Mouse (Mus musculus) midbrain, embryonic 16.5 days (tissue): ENCODE results near the gene Tenm3. TPM values are rescaled to one million over a fixed set of nuclear protein-coding genes. Genes with fewer than 3 reads are reported as not detected.

ENCODE experiments used
- ATAC-seq: fragments of 200-750 bp; cut with Nextera tagmentation; 2 replicates; pipeline ENCODE4 v1.8.0; 2017; ENCODE audit warnings: moderate TSS enrichment
- H3K27ac ChIP-seq: fragments of 300-500 bp; sonication (generic); 2 replicates; pipeline ENCODE4 v1.5.1; 2014; ENCODE audit warnings: mild to moderate bottlenecking, low read length, mixed read lengths
- H3K27me3 ChIP-seq: fragments of 300-500 bp; sonication (generic); 2 replicates; pipeline ENCODE4 v1.6.1; 2014; ENCODE audit warnings: low read depth, low read length, mixed read lengths; ENCODE audit not compliant: control insufficient read depth, insufficient read depth
- H3K36me3 ChIP-seq: fragments of 300-500 bp; sonication (generic); 2 replicates; pipeline ENCODE4 v1.6.1; 2014; ENCODE audit warnings: mild to moderate bottlenecking, low read length, moderate library complexity, mixed read lengths; ENCODE audit not compliant: control insufficient read depth, insufficient read depth
- H3K4me1 ChIP-seq: fragments of 300-500 bp; sonication (generic); 2 replicates; pipeline ENCODE4 v1.6.1; 2014; ENCODE audit warnings: mild to moderate bottlenecking, low read length, mixed read lengths; ENCODE audit not compliant: control insufficient read depth, insufficient read depth
- H3K4me2 ChIP-seq: fragments of 300-500 bp; sonication (generic); 2 replicates; pipeline ENCODE4 v1.6.1; 2014; ENCODE audit warnings: mild to moderate bottlenecking, low read length, mixed read lengths
- H3K4me3 ChIP-seq: fragments of 300-500 bp; sonication (generic); 2 replicates; pipeline ENCODE4 v1.5.1; 2014; ENCODE audit warnings: low read depth, mild to moderate bottlenecking, low read length, moderate library complexity, mixed read lengths
- H3K9ac ChIP-seq: fragments of 300-500 bp; sonication (generic); 2 replicates; pipeline ENCODE4 v1.6.1; 2014; ENCODE audit warnings: low read depth, low read length, mixed read lengths
- H3K9me3 ChIP-seq: fragments of 300-500 bp; sonication (generic); replicated peaks from 2 replicates; pipeline ENCODE4 v1.6.1; 2014; ENCODE audit warnings: mild to moderate bottlenecking, low read length, mixed read lengths; ENCODE audit not compliant: control insufficient read depth, poor library complexity, severe bottlenecking
- WGBS: fragments of 180-500 bp; shearing (Covaris S2); extraction: QIAGEN DNeasy Blood & Tissue Kit; methylation state at CpG from one replicate; pipeline ENCODE4 v1.1.7; 2014; 5-methylcytosine and 5-hydroxymethylcytosine counted together
- polyA plus RNA-seq: library from polyadenylated mRNA; unstranded; fragments of >200 nt; fragmentation: Nextera tagmentation; extraction: Ambion mirVana; gene quantifications from 2 replicates; pipeline ENCODE4 v1.2.1, GENCODE M21; 2015

Tenm3 gene
- polyA plus RNA-seq, 1 experiment from 2014 or later: 37.4 TPM

GRCm38 (mm10) chr8:48511137-48511536 is 332.6 kb downstream of the Tenm3 start:
- ATAC-seq: no peak
- H3K4me3 ChIP-seq: no peak overlapping the region
- no peaks in the 10 kb centered on the region for H3K27me3 ChIP-seq
- peaks cover 17% of the 10 kb centered on the region for H3K4me1 ChIP-seq
- H3K4me2 ChIP-seq: peak overlapping the region; percentile 7
- 75% methylated on average over 14 of the region's 14 CpGs for WGBS
- H3K9ac ChIP-seq: no peak overlapping the region
- H3K9me3 ChIP-seq: no peaks in the 10 kb centered on the region
- H3K36me3 ChIP-seq: no peaks in the 10 kb centered on the region
- H3K27ac ChIP-seq: no peak overlapping the region

GRCm38 (mm10) chr8:48508641-48509599 is 334.8 kb downstream of the Tenm3 start:
- WGBS: 21% methylated on average over 29 of the region's 29 CpGs
- no peaks in the 10 kb centered on the region for H3K9me3 ChIP-seq
- no peaks in the 10 kb centered on the region for H3K36me3 ChIP-seq
- peak overlapping the region; percentile 75 for H3K27ac ChIP-seq
- peak overlapping the region; percentile 40 for H3K4me3 ChIP-seq
- peaks cover 17% of the 10 kb centered on the region for H3K4me1 ChIP-seq
- peak overlapping the region; percentile 71 for H3K4me2 ChIP-seq
- peak; percentile 77 for ATAC-seq
- peak overlapping the region; percentile 67 for H3K9ac ChIP-seq
- no peaks in the 10 kb centered on the region for H3K27me3 ChIP-seq

- 0 out of 2 replicates have a peak, but pooled peaks have one; percentile 15 for ATAC-seq
- H3K27ac ChIP-seq: no peak overlapping the region
- no peak overlapping the region for H3K4me2 ChIP-seq
- H3K4me1 ChIP-seq: peaks cover 17% of the 10 kb centered on the region
- no peaks in the 10 kb centered on the region for H3K27me3 ChIP-seq
- H3K9me3 ChIP-seq: no peaks in the 10 kb centered on the region
- H3K36me3 ChIP-seq: no peaks in the 10 kb centered on the region
- H3K9ac ChIP-seq: no peak overlapping the region
- no peak overlapping the region for H3K4me3 ChIP-seq
- WGBS: 73% methylated on average over 10 of the region's 10 CpGs
These were observed 335.8 kb downstream of the Tenm3 start for GRCm38 (mm10) chr8:48507719-48508501.

GRCm38 (mm10) chr8:48492491-48492890 is 351.3 kb downstream of the Tenm3 start:
- 62% methylated on average over 5 of the region's 5 CpGs for WGBS
- Histone ChIP-seq H3K27ac (no peak overlapping the region), H3K9ac (no peak overlapping the region), H3K9me3 (no peaks in the 10 kb centered on the region), H3K36me3 (no peaks in the 10 kb centered on the region), H3K4me3 (no peak overlapping the region), H3K4me1 (peaks cover 22% of the 10 kb centered on the region), H3K27me3 (no peaks in the 10 kb centered on the region), H3K4me2 (no peak overlapping the region)
- no peak for ATAC-seq

GRCm38 (mm10) chr8:48490635-48491165 is 353.1 kb downstream of the Tenm3 start:
- H3K4me3 ChIP-seq: no peak overlapping the region
- no peak overlapping the region for H3K27ac ChIP-seq
- 56% methylated on average over 6 of the region's 6 CpGs for WGBS
- ATAC-seq: peak; percentile 31; the same call in 1 of the 2 replicates
- 0 out of 2 replicates have a peak overlapping the region, but pooled peaks have one; percentile 3 for H3K4me2 ChIP-seq
- H3K4me1 ChIP-seq: peaks cover 22% of the 10 kb centered on the region
- no peaks in the 10 kb centered on the region for H3K27me3 ChIP-seq
- H3K9ac ChIP-seq: no peak overlapping the region
- no peaks in the 10 kb centered on the region for H3K36me3 ChIP-seq
- H3K9me3 ChIP-seq: no peaks in the 10 kb centered on the region

- no peaks in the 10 kb centered on the region for H3K27me3 ChIP-seq
- no peak overlapping the region for H3K27ac ChIP-seq
- 0 out of 2 replicates have a peak overlapping the region, but pooled peaks have one; percentile 3 for H3K4me2 ChIP-seq
- H3K9ac ChIP-seq: no peak overlapping the region
- 60% methylated on average over 18 of the region's 18 CpGs for WGBS
- peaks cover 22% of the 10 kb centered on the region for H3K4me1 ChIP-seq
- no peaks in the 10 kb centered on the region for H3K36me3 ChIP-seq
- H3K4me3 ChIP-seq: no peak overlapping the region
- ATAC-seq: peak; percentile 76
- no peaks in the 10 kb centered on the region for H3K9me3 ChIP-seq
These were observed 353.7 kb downstream of the Tenm3 start for GRCm38 (mm10) chr8:48489936-48490634.

GRCm38 (mm10) chr8:48489417-48489816 is 354.3 kb downstream of the Tenm3 start:
- no peak overlapping the region for H3K27ac ChIP-seq
- H3K36me3 ChIP-seq: no peaks in the 10 kb centered on the region
- no peak overlapping the region for H3K4me3 ChIP-seq
- no peak overlapping the region for H3K4me2 ChIP-seq
- H3K27me3 ChIP-seq: no peaks in the 10 kb centered on the region
- H3K9ac ChIP-seq: no peak overlapping the region
- H3K4me1 ChIP-seq: peaks cover 22% of the 10 kb centered on the region
- no peaks in the 10 kb centered on the region for H3K9me3 ChIP-seq
- ATAC-seq: no peak
- 57% methylated on average over 4 of the region's 4 CpGs for WGBS

GRCm38 (mm10) chr8:48488809-48489208 is 354.9 kb downstream of the Tenm3 start:
- no peak overlapping the region for H3K9ac ChIP-seq
- peaks cover 22% of the 10 kb centered on the region for H3K4me1 ChIP-seq
- H3K4me3 ChIP-seq: no peak overlapping the region
- H3K4me2 ChIP-seq: no peak overlapping the region
- no peaks in the 10 kb centered on the region for H3K36me3 ChIP-seq
- H3K9me3 ChIP-seq: no peaks in the 10 kb centered on the region
- ATAC-seq: no peak
- 64% methylated on average over 7 of the region's 7 CpGs for WGBS
- H3K27ac ChIP-seq: no peak overlapping the region
- H3K27me3 ChIP-seq: no peaks in the 10 kb centered on the region
